Mouse (Mus musculus) brain, embryonic 18.5 days (tissue): ENCODE results near the gene Lsm7.

Experiments used
- DNase-seq: peaks from one replicate; pipeline ENCODE4 v3.0.0-alpha.2; 2012; ENCODE audit warnings: low read depth, low spot score

The Lsm7 gene

DNA sequence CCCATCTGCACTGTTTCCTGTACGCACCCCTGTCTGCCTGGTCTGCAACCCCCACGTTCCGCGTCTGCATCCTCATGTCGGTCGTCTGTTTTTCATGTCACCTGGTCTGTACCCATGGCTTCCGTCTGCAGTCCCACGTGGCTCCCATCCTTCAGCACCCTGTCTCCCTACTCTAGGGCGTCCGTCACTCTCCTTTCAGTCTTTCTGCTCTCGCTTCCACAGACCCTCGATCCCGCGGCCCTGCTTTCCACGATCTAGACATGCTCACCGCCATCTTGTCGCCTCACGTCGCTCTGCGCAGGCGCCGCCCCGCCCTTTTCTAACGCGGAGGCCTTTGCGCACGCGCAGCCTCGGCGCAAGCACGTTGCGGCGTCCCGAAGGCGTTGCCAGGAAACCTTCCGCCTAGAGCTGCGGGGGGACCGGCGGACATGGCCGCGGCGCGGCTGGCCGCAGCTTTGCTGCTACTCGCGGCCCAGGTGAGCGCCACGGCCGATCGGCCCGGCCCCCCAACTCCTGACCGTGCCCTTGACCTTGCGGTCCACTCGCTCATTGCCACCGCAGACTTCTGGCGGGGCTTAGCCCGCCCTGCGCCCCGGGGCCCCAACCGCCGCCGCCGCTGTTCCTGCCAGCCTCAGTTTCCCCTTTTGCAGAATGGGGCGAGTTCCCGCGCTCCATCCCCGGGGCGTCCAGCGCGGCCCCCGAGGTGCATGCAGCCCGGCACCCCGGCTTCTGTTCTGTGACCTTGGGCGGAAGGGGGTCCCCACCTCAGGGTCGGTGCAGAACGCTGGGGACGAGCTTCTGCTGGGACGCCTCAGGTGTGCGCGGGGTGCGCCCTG is at the start of gene Lsm7, which contains the start of gene Sppl2b:
TSS of gene Lsm7 (minus strand) at position 297 of the 836 bp plus-strand sequence.
TSS of gene Sppl2b (plus strand) at position 363 of the 836 bp plus-strand sequence.
- peak; percentile 87 for DNase-seq

GRCm38 (mm10) chr10:80904709-80905108 is 49.7 kb upstream of the Lsm7 start:
- DNase-seq = no peak

- DNase-seq = no peak
Observed at GRCm38 (mm10) chr10:80904004-80904693, 49.1 kb upstream of the Lsm7 start.

DNA sequence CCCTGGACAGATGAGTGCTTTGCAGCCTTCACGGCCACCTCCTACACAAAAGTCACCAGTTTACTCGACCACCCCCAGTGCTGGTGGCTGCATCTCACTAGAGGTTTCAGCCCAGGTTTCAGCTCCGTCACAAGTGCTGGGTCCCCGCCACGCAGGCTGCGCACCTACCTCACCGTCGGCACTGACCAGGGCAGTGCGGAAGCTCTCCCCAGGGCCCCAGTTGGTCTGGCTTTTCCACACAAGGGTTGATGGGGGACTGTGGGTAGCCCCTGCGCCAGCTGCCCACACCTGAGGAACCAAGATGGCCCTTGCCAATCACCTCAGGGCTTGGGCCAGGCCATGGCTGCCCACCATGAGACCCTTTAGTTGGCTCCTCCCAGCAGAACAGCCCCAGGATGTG is 48.3 kb upstream of the Lsm7 start:
- no peak for DNase-seq

DNA sequence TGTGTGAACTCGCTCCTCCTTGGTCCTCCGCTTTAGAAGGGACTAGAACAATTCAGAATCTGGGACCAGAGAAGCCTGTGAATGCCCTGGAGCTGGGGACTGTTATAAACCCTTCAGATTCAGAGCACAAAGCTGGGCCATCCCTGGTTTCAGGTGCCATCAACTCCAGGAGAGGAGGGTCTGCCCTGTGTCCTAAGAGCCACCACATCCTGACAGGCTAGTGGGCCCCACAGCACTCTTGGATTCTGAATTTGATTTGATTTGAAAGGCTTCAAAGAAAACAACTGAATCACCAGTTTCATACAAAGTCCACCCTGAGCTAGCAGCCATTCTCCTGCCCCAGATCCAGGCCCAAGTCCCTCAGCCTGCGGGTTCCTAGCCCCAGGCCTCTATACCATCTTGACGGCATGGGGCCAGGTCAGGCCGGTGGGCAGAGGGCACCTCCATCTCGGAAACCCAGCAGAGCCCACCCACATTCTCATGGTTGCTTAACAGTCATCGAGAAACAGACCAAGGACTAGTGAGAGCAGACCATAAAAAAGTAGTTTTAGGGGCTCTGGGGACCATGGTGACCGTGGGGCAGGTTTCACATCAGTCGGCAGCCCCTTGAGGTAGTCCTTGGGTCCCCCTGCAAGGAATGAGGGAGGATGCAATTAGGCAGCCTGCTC is 47.4 kb upstream of the Lsm7 start:
- DNase-seq = no peak

DNA sequence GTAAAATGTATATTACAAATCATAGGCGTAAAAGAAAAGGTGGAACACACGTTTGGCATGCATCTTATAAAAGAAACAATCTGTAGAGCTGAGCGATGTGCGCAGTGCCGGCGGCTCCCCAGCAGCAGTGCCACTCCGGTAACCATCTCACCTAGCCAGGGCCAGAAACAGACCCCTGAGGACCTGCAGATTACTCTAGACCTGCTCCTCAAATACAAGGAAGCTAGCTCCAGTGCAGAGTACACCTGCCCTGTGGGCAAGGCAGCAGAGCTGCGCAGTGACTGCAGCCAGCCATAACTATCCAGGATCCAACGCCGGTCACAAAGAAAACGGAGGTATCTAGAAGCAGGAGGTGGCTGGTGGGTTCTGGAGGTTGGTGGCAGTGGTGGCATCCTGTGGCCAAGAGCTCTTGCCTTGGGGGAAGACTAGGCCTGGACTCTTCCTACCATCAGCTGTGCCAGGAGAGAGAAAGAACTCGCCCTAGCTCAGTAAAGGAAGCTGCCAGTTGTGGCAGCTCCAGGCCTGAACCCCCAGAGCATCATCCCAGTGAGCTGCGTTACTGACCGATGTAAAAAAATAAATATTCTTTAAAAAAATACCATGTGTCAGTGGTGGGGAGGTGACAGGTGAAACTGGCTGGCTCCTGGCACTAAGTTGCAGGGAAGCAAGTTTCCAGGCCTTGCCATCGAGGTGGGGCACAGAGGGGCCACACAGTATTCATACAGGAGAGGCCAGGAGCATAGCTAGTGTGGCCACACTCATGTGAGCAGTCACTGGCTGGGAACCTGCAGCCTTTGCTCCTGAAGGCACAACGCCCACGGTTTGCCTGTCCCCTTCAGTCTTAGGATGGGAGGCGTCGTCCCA is 46.6 kb upstream of the Lsm7 start:
- no peak for DNase-seq

DNA sequence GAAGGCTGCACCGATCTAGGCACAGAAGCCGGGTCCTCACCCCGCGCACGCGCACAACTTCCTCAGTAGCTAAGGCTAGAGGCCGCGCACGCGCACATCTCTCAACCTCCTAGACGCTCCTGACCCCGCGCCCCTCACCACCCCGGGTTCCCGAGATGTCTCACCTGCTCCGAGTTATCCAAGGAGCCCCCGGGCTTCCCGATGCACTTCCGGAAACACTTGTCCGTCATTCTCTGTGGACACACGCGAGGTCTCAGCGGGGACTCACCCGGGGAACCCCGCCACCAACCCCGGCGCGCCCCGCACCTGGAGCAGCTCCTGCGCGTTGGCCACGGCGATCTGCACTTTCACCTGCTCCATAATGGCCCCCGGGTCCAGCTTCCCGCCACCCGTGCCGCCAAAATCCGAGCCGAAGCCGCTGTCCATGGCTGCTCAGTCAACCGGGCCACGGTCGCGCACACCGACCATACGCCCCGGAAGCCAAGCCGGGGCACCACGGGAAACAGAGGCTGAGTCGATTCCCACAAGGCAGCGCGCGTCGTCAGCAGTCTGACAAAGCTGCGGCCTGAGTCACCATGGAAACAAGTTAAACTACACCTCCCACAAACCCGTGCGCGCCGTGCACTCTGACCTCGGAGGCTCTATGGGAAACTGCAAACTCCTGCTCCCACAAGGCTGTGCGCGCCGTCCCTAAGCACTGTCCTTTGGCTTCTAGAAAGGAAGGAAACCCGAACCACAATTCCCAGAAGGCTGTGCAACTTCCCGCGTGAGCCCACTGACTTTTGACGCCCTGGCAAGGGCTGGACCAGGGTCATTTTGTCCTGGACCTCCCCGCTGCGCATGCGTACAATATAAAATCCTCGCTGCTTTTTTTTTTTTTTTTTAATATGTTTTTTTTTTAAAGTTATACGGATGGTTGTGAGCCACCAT is 45.6 kb upstream of the Lsm7 start, which contains the start of gene Timm13:
TSS of gene Timm13 (minus strand) at position 652 of the 930 bp plus-strand sequence.
- peak; percentile 100 for DNase-seq

DNA sequence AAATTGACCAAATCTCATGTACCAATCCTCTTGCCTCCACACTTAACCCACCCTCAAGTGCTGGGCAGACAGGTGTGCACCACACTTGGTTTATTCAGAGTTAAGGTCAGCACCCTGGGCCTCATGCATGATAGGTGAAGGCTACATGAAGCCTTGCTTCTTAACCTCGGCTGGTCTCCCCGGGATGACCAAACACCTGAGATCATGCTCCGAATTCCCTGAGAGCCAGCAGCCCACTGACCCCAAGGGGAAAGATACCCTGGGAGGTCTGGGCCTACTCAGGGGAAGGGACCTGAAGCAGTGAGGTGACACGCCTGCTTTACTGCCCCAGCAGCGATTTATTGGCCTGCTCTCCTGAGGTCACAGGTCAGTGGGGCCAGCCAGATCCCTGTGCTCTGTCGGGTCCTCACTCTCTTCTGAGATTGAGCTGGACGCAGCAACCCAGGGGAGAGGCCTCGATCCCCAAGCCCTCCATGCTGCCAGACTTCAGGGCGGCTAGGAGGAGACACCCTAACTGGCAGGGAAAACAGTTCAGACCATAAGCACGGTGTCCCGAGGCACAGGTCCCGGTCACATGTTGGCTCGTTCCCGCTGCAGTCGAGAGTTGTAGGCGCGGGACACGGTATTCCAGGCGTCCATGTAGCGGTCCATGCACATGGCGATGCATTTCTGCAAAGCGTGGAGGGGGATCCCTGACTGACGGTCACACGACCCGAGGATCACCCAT is 44.7 kb upstream of the Lsm7 start:
- DNase-seq = no peak

DNA sequence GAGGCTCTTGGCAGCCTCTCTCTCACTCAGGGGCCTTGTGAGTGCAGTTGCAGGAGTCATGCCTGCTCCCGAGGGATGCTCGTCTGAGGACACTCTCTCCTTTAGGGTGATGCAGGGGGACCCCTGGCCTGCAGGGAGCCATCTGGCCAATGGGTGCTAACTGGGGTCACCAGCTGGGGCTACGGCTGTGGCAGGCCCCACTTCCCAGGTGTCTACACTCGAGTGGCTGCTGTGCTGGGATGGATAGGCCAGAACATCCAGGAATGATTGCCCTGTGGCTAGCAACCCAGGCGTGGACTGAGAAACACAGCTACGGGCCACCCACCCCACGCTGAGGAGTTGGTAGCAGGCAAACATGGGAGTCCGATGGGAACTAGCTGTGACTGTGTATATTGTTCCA is 44.1 kb upstream of the Lsm7 start:
- no peak for DNase-seq

DNA sequence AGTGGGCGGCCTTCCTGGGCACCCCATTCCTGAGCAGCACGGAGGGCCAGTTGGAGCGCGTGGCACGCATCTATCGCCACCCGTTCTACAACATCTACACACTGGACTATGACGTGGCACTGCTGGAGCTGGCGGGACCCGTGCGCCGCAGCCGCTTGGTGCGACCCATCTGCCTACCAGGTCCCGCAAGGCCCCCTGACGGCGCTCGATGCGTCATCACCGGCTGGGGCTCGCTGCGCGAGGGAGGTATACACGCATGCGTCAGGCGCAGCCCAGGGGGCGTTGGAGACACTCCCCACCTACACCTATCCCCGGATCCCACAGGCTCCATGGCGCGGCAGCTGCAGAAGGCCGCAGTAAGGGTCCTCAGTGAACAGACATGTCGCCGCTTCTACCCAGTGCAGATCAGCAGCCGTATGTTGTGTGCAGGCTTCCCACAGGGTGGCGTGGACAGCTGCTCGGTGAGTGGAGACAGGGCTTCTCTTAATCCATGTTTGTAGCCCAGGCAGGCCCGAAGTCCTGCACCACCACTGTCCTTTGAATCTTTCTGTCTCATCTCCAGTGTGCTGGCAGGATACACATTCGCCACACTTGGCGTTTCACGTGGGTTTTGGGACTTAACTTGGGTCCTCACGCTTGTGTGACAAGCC is 43.0 kb upstream of the Lsm7 start:
- DNase-seq = no peak

DNA sequence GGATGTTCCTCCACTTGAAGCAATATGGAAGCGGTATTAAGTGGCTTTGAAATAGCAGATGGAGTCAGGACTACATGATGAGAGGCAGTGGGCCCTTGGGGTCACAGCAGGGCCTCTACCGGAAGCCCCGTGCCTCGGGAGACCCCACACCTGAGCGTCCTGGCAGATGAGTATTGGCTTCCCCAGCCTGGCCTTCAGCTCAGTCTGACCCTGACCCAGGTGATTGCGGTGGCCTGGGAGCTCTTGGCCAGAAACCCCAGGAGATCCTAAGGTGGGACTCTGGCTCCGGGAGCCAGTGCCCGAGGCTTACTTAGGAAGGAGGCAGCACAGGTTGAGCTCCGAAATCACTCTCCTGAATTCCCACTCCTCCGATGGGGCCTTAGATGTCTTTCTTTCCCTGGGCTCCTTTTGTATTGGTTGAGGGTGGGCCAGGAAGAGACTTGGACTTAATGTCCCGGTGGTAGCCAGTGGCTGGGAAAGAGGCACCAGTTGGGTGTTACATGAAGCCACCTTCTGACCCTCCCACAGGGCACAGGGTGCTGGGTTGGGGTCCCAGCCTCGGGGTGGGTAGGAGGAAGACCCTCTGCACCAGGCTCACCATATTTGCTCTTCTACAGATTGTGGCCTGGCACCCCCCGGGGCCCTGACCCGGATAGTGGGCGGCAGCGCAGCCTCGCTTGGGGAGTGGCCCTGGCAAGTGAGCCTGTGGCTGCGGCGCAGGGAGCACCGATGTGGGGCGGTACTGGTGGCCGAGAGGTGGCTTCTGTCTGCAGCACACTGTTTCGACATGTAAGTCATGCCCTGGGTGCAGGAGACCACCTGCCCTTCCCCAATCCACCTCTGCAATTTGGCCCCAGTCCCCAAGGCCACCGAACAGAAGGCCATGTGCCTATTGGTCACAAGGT is 41.8 kb upstream of the Lsm7 start:
- no peak for DNase-seq

GRCm38 (mm10) chr10:80895697-80896096 is 40.7 kb upstream of the Lsm7 start:
- no peak for DNase-seq

GRCm38 (mm10) chr10:80895100-80895499 is 40.1 kb upstream of the Lsm7 start:
- DNase-seq = no peak

DNA sequence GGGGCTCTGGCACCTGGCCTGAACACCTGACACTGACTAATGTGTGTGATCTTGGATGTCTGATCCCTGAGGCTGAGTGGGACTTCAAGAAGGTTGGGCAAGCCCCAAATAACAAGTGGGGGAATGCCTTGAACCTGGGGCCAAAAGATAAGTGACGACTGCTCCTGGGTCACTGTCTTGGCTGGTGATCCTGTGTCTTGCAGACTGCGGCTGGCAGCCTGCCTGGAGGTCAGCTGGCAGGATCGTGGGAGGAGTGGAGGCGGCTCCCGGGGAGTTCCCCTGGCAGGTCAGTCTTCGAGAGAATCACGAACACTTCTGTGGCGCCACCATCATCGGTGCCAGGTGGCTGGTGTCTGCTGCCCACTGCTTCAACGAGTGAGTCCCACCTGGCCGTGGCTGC is 32.2 kb upstream of the Lsm7 start:
- no peak for DNase-seq

DNA sequence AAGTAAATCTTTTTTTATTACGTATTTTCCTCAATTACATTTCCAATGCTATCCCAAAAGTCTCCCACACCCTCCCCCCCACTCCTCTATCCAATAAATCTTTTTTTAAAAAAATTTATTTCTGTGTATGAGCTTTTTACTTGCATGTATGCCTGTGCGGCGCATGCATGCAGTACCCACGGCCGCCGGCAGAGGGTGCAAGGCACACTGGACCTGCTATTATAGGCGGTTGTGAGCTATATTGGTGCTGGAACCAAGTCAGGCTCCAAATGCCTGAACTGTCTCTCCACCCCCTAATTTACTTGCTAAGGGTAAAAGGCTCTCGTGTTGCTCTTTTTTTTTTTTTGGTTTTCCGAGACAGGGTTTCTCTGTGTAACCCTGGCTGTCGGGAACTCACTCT is 26.3 kb upstream of the Lsm7 start:
- DNase-seq = no peak

GRCm38 (mm10) chr10:80880901-80881300 is 25.9 kb upstream of the Lsm7 start:
- DNase-seq = no peak

DNA sequence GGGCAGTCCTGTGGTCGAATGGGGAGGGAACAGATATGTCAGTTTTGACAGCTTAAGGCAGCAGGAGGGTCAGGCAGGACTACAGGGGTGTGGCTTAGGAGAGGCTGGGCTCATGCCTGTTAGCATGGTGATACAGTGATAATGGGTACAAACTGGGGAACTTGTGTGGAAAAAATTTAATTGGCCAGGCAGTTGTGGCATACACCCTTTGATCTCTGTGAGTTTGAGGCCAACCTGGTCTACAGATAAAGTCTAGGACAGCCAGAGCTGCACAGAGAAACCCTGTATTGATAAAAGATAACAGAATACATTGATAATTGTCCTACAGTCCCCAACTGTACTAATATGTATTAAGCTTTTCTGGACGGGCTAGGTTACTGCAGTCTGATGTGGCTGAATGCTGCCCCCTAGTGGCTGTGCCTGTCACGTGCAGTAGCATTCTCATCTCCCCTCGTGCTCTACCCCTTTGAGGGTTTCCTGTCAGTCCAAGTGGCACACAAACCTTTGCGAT is 25.2 kb upstream of the Lsm7 start:
- no peak for DNase-seq

DNA sequence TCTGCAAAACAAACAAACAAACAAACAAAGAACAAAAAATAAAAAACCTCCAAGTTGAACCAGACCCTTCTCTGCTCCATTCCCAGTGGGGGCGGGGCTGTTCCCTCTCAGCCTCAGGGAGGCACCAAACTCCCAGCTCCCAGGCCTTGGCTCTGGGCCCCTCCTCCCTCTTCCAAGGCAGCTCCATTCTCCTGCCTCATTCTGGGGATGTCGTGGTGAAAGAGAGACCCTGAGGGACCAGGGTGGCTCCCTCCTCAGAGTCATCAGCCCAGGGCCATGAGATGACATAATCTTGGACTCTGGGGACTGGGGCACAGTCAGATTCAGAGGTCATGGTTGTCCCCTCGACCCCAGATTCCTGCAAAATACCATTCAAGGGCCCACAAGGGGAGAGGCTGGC is 21.6 kb upstream of the Lsm7 start:
- no peak for DNase-seq
